Mouse (Mus musculus): ENCODE results near the gene Fcgrt.

- TF ChIP-seq E2F4 (IDR thresholded peaks at IDR 0.05; ENCODE audit: insufficient read depth), result no peak
- TF ChIP-seq USF1 (IDR thresholded peaks at IDR 0.05; ENCODE audit: low read depth), result no peak
- no peak for TF ChIP-seq POLR2A (IDR thresholded peaks at IDR 0.05; ENCODE audit: insufficient read length, low read depth)
- no peak for TF ChIP-seq MYOG (IDR thresholded peaks at IDR 0.05; ENCODE audit: control insufficient read depth in 1 of 3, insufficient read depth in 1 of 3, insufficient read length in 2 of 3, low read depth in 2 of 3)
- TF ChIP-seq SRF (IDR thresholded peaks at IDR 0.05; ENCODE audit: control insufficient read depth, insufficient read length, low read depth), result no peak
- TF ChIP-seq CEBPB (IDR thresholded peaks at IDR 0.05; ENCODE audit: insufficient read depth, poor library complexity, severe bottlenecking), result peak; percentile 98
- no peak for TF ChIP-seq MAX (IDR thresholded peaks at IDR 0.05; ENCODE audit: low read depth)
- no peak for TF ChIP-seq TCF12 (IDR thresholded peaks at IDR 0.05; ENCODE audit: insufficient read depth, poor library complexity, severe bottlenecking)
- TF ChIP-seq POLR2AphosphoS2 (IDR thresholded peaks at IDR 0.05; ENCODE audit: insufficient read length, low read depth), result peak; percentile 54
Observed at GRCm38 (mm10) chr7:45129318-45129717, 25.7 kb upstream of the Fcgrt start.
